Mouse (Mus musculus) hindbrain, embryonic 12.5 days (tissue): Measurements from ENCODE around the gene Calcrl. TPM values are rescaled to one million over a fixed set of nuclear protein-coding genes. Genes with fewer than 3 reads are reported as not detected.
"Not testable (repeated sequence)": the region's sequence is repeated elsewhere in the genome, so short reads cannot be mapped to it uniquely, and the experiment has no call there.

Experiments
- ATAC-seq: fragments of 200-750 bp; cut with Nextera tagmentation; 2 replicates; pipeline ENCODE4 v1.8.0; 2017; ENCODE audit warnings: moderate TSS enrichment; ENCODE audit not compliant: low FRiP score
- H3K27ac ChIP-seq: fragments of 300-500 bp; sonication (generic); 2 replicates; pipeline ENCODE4 v1.5.1; 2016; ENCODE audit warnings: mild to moderate bottlenecking
- H3K27me3 ChIP-seq: fragments of 300-500 bp; sonication (generic); 2 replicates; pipeline ENCODE4 v1.6.1; 2016; ENCODE audit warnings: mild to moderate bottlenecking
- H3K36me3 ChIP-seq: fragments of 300-500 bp; sonication (generic); 2 replicates; pipeline ENCODE4 v1.6.1; 2016; ENCODE audit warnings: mild to moderate bottlenecking
- H3K4me1 ChIP-seq: fragments of 300-500 bp; sonication (generic); 2 replicates; pipeline ENCODE4 v1.6.1; 2016
- H3K4me2 ChIP-seq: fragments of 300-500 bp; sonication (generic); replicated peaks from 2 replicates; pipeline ENCODE4 v1.6.1; 2016; ENCODE audit warnings: mild to moderate bottlenecking
- H3K4me3 ChIP-seq: fragments of 300-500 bp; sonication (generic); 2 replicates; pipeline ENCODE4 v1.5.1; 2016; ENCODE audit warnings: mild to moderate bottlenecking
- H3K9ac ChIP-seq: fragments of 300-500 bp; sonication (generic); 2 replicates; pipeline ENCODE4 v1.6.1; 2016; ENCODE audit warnings: mild to moderate bottlenecking, moderate library complexity
- H3K9me3 ChIP-seq: fragments of 300-500 bp; sonication (generic); replicated peaks from 2 replicates; pipeline ENCODE4 v1.6.1; 2016; ENCODE audit warnings: mild to moderate bottlenecking
- WGBS: fragments of 180-500 bp; shearing (Covaris S2); methylation state at CpG from one replicate; pipeline ENCODE4 v1.1.7; 2016; 5-methylcytosine and 5-hydroxymethylcytosine counted together
- polyA plus RNA-seq: library from polyadenylated mRNA; unstranded; fragments of >200 nt; fragmentation: Nextera tagmentation; extraction: Ambion mirVana; gene quantifications from 2 replicates; pipeline ENCODE4 v1.2.1, GENCODE M21; 2016

Gene Calcrl
- polyA plus RNA-seq, 1 experiment from 2014 or later = 15.4 TPM

DNA sequence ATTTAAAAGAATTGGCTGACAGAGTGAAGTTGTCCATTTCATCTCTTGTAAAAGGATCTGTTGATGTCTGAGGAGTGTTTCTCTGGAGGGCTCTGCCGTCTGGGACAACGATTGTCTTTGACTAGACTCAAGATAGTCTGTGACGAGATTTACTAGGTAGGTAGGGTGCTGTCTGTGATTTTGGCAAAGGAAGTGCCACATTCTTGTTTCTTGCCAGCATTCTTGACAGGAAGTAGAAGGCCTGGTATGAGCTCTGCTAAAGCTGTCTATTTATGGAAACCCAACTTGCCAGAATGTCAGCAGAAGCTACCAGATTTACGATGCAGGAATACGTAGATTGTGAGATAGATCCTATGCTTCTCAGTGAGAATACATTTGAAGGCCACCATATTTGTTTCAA, 16.7 kb upstream of the Calcrl start:
- Histone ChIP-seq H3K4me1 (no peaks in the 10 kb centered on the region), H3K4me2 (no peak overlapping the region), H3K36me3 (no peaks in the 10 kb centered on the region), H3K27me3 (no peaks in the 10 kb centered on the region), H3K4me3 (no peak overlapping the region), H3K27ac (no peak overlapping the region), H3K9me3 (no peaks in the 10 kb centered on the region), H3K9ac (no peak overlapping the region)
- ATAC-seq = no peak
- WGBS = 90% methylated on average over 5 of the region's 5 CpGs

- WGBS = 56% methylated on average over 11 of the region's 11 CpGs
- ATAC-seq = peak; percentile 67
- no peak overlapping the region for H3K9ac ChIP-seq
These were observed 4.5 kb upstream of the Calcrl start for GRCm38 (mm10) chr2:84429724-84430123.

DNA sequence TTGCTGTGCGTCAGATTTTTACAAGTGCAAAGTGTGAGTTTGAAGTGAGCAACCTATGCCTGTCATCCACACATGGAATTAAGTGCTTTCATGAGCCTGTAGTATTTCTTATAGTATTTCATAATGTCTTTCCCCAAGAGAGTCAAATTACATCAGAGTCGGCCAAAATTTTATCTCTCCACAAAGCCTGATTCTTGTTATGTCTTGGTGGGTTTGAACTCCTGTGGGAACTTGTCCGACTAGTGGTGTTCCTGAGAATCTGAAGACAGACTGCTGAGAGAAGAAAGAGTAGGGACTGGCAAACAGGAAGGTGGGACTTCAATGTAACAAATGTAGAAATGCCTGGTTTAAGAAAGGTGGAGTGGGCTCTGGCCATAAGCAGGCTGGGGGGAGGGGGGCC, 3.6 kb upstream of the Calcrl start:
- Histone ChIP-seq H3K9me3 (no peaks in the 10 kb centered on the region), H3K36me3 (no peaks in the 10 kb centered on the region), H3K9ac (no peak overlapping the region), H3K4me1 (0 out of 2 replicates have a peak, but pooled peaks cover 3% of the 10 kb centered on the region), H3K4me2 (no peak overlapping the region), H3K27ac (no peak overlapping the region), H3K27me3 (no peaks in the 10 kb centered on the region), H3K4me3 (no peak overlapping the region)
- 70% methylated on average over 3 of the region's 3 CpGs for WGBS
- ATAC-seq = no peak

More at GRCm38 (mm10) chr2:84429724-84430123, 4.5 kb upstream of the Calcrl start:
- Histone ChIP-seq H3K27me3 (no peaks in the 10 kb centered on the region), H3K4me3 (no peak overlapping the region), H3K27ac (no peak overlapping the region), H3K4me2 (no peak overlapping the region), H3K4me1 (0 out of 2 replicates have a peak, but pooled peaks cover 3% of the 10 kb centered on the region), H3K9me3 (no peaks in the 10 kb centered on the region), H3K36me3 (no peaks in the 10 kb centered on the region)

GRCm38 (mm10) chr2:84426531-84426930, 1.3 kb upstream of the Calcrl start:
- 84% methylated on average over 4 of the region's 4 CpGs for WGBS
- H3K27ac ChIP-seq = no peak overlapping the region
- H3K4me3 ChIP-seq = no peak overlapping the region
- H3K36me3 ChIP-seq = no peaks in the 10 kb centered on the region
- no peaks in the 10 kb centered on the region for H3K9me3 ChIP-seq
- no peaks in the 10 kb centered on the region for H3K27me3 ChIP-seq
- no peak for ATAC-seq
- no peak overlapping the region for H3K9ac ChIP-seq
- no peak overlapping the region for H3K4me2 ChIP-seq
- 0 out of 2 replicates have a peak, but pooled peaks cover 3% of the 10 kb centered on the region for H3K4me1 ChIP-seq

DNA sequence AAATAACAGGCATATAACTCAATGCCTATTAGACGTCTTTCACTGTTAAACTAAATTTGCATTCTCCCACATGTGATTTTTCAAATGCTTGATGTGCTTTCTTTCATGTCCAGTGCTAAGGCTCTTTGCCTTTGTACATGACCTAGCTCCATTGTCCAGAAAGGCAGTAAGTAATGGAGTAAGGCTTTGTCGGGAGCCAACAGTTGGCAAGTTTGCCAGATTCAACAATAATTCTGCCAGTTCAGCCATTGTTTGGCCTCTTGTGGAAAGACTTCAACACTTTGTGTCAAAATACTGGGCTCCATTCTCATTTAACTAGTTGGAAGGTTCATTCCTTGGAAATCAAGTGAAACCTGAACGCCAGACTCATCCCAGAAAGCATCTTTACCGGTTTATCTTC, 8.7 kb downstream of the Calcrl start:
- no peaks in the 10 kb centered on the region for H3K4me1 ChIP-seq
- no peak for ATAC-seq
- H3K36me3 ChIP-seq = no peaks in the 10 kb centered on the region
- H3K4me2 ChIP-seq = no peak overlapping the region
- no peaks in the 10 kb centered on the region for H3K27me3 ChIP-seq
- H3K4me3 ChIP-seq = no peak overlapping the region
- H3K9me3 ChIP-seq = peaks cover 4% of the 10 kb centered on the region; the same call in 1 of the 2 replicates
- 71% methylated on average over 4 of the region's 4 CpGs for WGBS
- H3K9ac ChIP-seq = no peak overlapping the region
- H3K27ac ChIP-seq = no peak overlapping the region

DNA sequence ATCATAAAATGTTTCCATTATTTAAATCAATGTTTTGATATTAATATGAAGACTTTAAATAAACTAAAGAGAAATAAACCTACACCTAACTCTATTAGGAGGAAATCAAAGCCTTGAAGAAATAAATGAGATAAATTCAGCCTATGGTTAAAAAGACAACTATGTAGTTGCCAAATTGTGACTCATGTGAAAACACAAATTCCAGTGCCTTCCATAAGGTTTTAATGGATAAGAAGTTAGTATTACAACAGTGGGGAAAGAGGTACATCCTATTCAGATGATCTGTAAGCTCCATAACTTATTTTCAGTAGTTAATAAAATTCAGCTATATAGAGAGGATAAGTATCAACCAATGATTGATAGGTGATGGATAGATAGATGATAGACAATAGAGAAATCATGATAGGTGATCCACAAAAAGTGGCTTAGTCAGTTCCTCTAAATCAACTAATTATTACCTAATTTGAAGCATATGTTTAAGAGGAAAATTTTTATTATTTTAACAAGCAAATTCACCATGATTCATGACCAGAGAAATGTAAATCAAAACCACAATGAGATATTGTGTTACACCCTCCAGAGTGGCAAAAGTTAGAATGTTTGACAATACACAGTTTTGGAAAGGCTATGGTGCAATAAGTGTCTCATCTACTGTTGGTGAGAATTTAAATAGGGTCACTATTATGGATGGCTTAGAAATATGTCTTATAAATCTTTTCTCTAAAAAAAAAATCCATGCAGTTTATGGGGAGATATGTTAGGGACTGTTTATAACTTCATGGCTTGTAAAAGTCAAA, 15.2 kb downstream of the Calcrl start:
- no peaks in the 10 kb centered on the region for H3K27me3 ChIP-seq
- H3K36me3 ChIP-seq = no peaks in the 10 kb centered on the region
- no peak overlapping the region for H3K27ac ChIP-seq
- H3K4me3 ChIP-seq = no peak overlapping the region
- peaks cover 4% of the 10 kb centered on the region; the same call in 1 of the 2 replicates for H3K9me3 ChIP-seq
- no peak overlapping the region for H3K4me2 ChIP-seq
- H3K9ac ChIP-seq = no peak overlapping the region
- no peak for ATAC-seq
- no peaks in the 10 kb centered on the region for H3K4me1 ChIP-seq

DNA sequence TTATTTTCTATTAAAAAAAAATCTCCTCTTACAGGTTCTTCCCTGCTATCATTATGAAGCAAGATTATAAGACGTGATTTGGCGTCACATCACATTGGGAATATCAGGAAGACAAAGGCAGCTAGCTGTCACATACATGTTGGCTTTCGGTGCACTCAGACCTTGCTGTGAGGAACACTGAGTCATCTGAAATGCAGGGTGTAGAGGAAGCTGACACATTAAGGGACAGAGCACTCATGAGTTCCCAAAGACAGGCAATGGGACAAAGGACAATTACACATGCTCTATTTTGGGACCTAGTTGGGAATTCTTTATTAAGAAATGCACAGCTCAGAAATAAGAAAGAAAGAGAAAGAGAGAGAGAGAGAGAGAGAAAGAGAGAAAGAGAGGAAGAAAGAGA, 20.4 kb downstream of the Calcrl start:
- Histone ChIP-seq H3K9me3 (no peaks in the 10 kb centered on the region), H3K27ac (no peak overlapping the region), H3K4me1 (no peaks in the 10 kb centered on the region), H3K36me3 (no peaks in the 10 kb centered on the region), H3K4me2 (no peak overlapping the region), H3K4me3 (no peak overlapping the region), H3K27me3 (no peaks in the 10 kb centered on the region), H3K9ac (no peak overlapping the region)
- WGBS = 85% methylated on average over 3 of the region's 3 CpGs
- no peak for ATAC-seq

GRCm38 (mm10) chr2:84402713-84403112, 22.5 kb downstream of the Calcrl start:
- Histone ChIP-seq H3K27me3 (no peaks in the 10 kb centered on the region), H3K36me3 (no peaks in the 10 kb centered on the region), H3K9me3 (no peaks in the 10 kb centered on the region), H3K4me2 (no peak overlapping the region), H3K4me3 (no peak overlapping the region), H3K4me1 (no peaks in the 10 kb centered on the region), H3K27ac (no peak overlapping the region), H3K9ac (no peak overlapping the region)
- ATAC-seq = no peak
- 80% methylated on average over 3 of the region's 3 CpGs for WGBS

GRCm38 (mm10) chr2:84396557-84396956, 28.7 kb downstream of the Calcrl start:
- H3K27ac ChIP-seq = no peak overlapping the region
- H3K27me3 ChIP-seq = no peaks in the 10 kb centered on the region
- no peak for ATAC-seq
- no peak overlapping the region for H3K4me3 ChIP-seq
- no peaks in the 10 kb centered on the region for H3K9me3 ChIP-seq
- WGBS = 83% methylated on average over 4 of the region's 4 CpGs
- H3K4me1 ChIP-seq = no peaks in the 10 kb centered on the region
- no peaks in the 10 kb centered on the region for H3K36me3 ChIP-seq
- no peak overlapping the region for H3K4me2 ChIP-seq
- H3K9ac ChIP-seq = no peak overlapping the region

GRCm38 (mm10) chr2:84393236-84393635, 32.0 kb downstream of the Calcrl start:
- no peak overlapping the region for H3K4me2 ChIP-seq
- no peak overlapping the region for H3K9ac ChIP-seq
- no peak overlapping the region for H3K4me3 ChIP-seq
- H3K4me1 ChIP-seq = no peaks in the 10 kb centered on the region
- H3K27me3 ChIP-seq = no peaks in the 10 kb centered on the region
- H3K36me3 ChIP-seq = no peaks in the 10 kb centered on the region
- 94% methylated on average over 4 of the region's 4 CpGs for WGBS
- H3K9me3 ChIP-seq = no peaks in the 10 kb centered on the region
- ATAC-seq = no peak
- no peak overlapping the region for H3K27ac ChIP-seq

DNA sequence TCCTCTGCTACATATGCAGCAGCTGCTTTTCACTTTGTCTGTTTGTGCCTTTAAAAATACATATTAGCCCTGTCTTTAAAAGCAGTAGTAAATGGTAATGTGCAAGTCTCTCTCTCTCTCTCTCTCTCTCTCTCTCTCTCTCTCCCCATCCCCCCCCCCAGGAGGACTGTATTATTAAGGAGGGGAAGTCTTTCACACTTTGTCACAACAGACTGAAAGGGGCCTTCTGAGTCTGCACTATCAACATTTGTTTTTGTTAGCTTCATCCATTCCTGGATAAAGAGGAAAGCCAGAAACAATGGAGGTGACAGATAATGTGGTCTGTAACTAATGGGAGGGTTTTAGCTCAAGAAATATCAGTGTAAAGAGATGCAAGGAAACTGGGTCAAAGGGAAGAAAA, 36.1 kb downstream of the Calcrl start:
- Histone ChIP-seq H3K4me3 (no peak overlapping the region), H3K9me3 (no peaks in the 10 kb centered on the region), H3K4me1 (no peaks in the 10 kb centered on the region), H3K36me3 (no peaks in the 10 kb centered on the region), H3K27ac (no peak overlapping the region), H3K9ac (no peak overlapping the region), H3K27me3 (no peaks in the 10 kb centered on the region), H3K4me2 (no peak overlapping the region)
- ATAC-seq = no peak

DNA sequence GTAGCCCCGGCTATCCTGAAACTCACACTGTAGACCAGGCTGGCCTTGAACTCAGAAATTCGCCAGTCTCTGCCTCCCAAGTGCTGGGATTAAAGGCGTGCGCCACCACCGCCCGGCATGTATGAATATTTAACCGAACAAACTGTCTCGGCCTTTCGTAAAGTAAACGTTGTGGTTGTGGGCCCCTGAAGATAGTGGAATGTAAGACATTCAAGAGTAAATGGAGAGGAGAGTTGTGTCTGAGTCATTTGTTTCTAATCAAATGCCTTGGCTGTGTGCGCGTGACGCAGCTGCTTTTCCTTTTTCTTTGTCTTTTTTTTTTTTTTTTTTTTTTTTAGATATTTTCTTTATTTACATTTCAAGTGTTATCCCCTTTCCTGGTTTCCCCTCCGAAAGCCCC, 36.7 kb downstream of the Calcrl start:
- not testable (repeated sequence) for H3K4me2 ChIP-seq, ATAC-seq, H3K9me3 ChIP-seq, H3K4me3 ChIP-seq, H3K27me3 ChIP-seq, H3K4me1 ChIP-seq, H3K27ac ChIP-seq, H3K36me3 ChIP-seq, H3K9ac ChIP-seq
- WGBS = 90% methylated on average over 14 of the region's 14 CpGs

DNA sequence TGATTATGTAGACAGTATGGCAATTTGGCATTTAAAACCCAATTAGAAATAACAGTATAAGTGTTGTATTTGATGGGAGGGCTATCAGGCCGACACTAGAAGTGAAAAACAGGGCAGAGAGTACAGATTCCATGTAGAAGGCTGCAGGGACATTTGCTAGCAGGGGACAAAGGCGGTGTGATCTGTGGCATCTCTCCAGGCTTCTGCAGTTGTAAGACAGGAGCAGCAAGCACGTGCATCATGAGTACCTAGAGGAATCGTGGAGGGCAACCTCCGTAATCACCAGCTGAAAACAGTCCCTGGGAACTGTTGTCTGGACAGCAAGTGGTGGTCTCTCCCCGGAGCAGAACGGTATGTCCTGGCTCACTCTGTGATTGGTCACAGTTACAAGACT, 37.2 kb downstream of the Calcrl start:
- WGBS = 79% methylated on average over 7 of the region's 7 CpGs
- ATAC-seq = no peak
- H3K4me2 ChIP-seq = no peak overlapping the region

More for the DNA sequence above, 37.2 kb downstream of the Calcrl start:
- H3K4me3 ChIP-seq = no peak overlapping the region
- H3K9ac ChIP-seq = no peak overlapping the region
- H3K27ac ChIP-seq = no peak overlapping the region
- H3K27me3 ChIP-seq = no peaks in the 10 kb centered on the region
- no peaks in the 10 kb centered on the region for H3K4me1 ChIP-seq
- no peaks in the 10 kb centered on the region for H3K36me3 ChIP-seq
- no peaks in the 10 kb centered on the region for H3K9me3 ChIP-seq
